Mouse (Mus musculus) stomach, embryonic 16.5 days (tissue): Measurements from ENCODE around the gene Plxna4. TPM values are rescaled to one million over a fixed set of nuclear protein-coding genes. Genes with fewer than 3 reads are reported as not detected.

Experiments used
- ATAC-seq: fragments of 200-750 bp; cut with Nextera tagmentation; 2 replicates; pipeline ENCODE4 v1.8.0; 2017; ENCODE audit warnings: moderate number of reproducible peaks, moderate TSS enrichment; ENCODE audit not compliant: insufficient read depth, low FRiP score
- H3K27ac ChIP-seq: fragments of 300-500 bp; sonication (generic); 2 replicates; pipeline ENCODE4 v1.5.1; 2014; ENCODE audit warnings: low read length
- H3K27me3 ChIP-seq: fragments of 300-500 bp; sonication (generic); 2 replicates; pipeline ENCODE4 v1.6.1; 2014; ENCODE audit warnings: low read length, control low read depth, mixed read lengths; ENCODE audit not compliant: control insufficient read depth, insufficient read depth
- H3K36me3 ChIP-seq: fragments of 300-500 bp; sonication (generic); 2 replicates; pipeline ENCODE4 v1.6.1; 2014; ENCODE audit warnings: low read length; ENCODE audit not compliant: control insufficient read depth, insufficient read depth
- H3K4me1 ChIP-seq: fragments of 300-500 bp; sonication (generic); 2 replicates; pipeline ENCODE4 v1.6.1; 2014; ENCODE audit warnings: low read length, control low read depth, mixed read lengths; ENCODE audit not compliant: control insufficient read depth, insufficient read depth
- H3K4me2 ChIP-seq: fragments of 300-500 bp; sonication (generic); 2 replicates; pipeline ENCODE4 v1.6.1; 2014; ENCODE audit warnings: low read depth, low read length, mixed read lengths
- H3K4me3 ChIP-seq: fragments of 300-500 bp; sonication (generic); replicated peaks from 2 replicates; pipeline ENCODE4 v1.5.1; 2014; ENCODE audit warnings: mild to moderate bottlenecking, low read length
- H3K9ac ChIP-seq: fragments of 300-500 bp; sonication (generic); 2 replicates; pipeline ENCODE4 v1.6.1; 2014; ENCODE audit warnings: low read length
- H3K9me3 ChIP-seq: fragments of 300-500 bp; sonication (generic); replicated peaks from 2 replicates; pipeline ENCODE4 v1.6.1; 2016; ENCODE audit warnings: low read length, control low read depth; ENCODE audit not compliant: control insufficient read depth
- WGBS: fragments of 180-500 bp; shearing (Covaris S2); extraction: QIAGEN DNeasy Blood & Tissue Kit; methylation state at CpG from one replicate; pipeline ENCODE4 v1.1.7; 2014; 5-methylcytosine and 5-hydroxymethylcytosine counted together
- polyA plus RNA-seq: library from polyadenylated mRNA; unstranded; fragments of >200 nt; fragmentation: Nextera tagmentation; extraction: Ambion mirVana; gene quantifications from 2 replicates; pipeline ENCODE4 v1.2.1, GENCODE M21; 2015

Gene Plxna4
- polyA plus RNA-seq, 1 experiment from 2014 or later: 1.9 TPM

- Histone ChIP-seq H3K9ac (no peak overlapping the region), H3K4me3 (no peak overlapping the region), H3K4me2 (no peak overlapping the region), H3K36me3 (no peaks in the 10 kb centered on the region), H3K27me3 (no peaks in the 10 kb centered on the region), H3K27ac (no peak overlapping the region), H3K9me3 (no peaks in the 10 kb centered on the region), H3K4me1 (no peaks in the 10 kb centered on the region)
- WGBS: 87% methylated on average over 8 of the region's 8 CpGs
- no peak for ATAC-seq
These were observed 214.0 kb downstream of the Plxna4 start for GRCm38 (mm10) chr6:32373931-32374361.

GRCm38 (mm10) chr6:32369092-32369491, 218.9 kb downstream of the Plxna4 start:
- WGBS: 74% methylated on average over 3 of the region's 3 CpGs

GRCm38 (mm10) chr6:32368408-32368807, 219.6 kb downstream of the Plxna4 start:
- H3K36me3 ChIP-seq: no peaks in the 10 kb centered on the region
- H3K9ac ChIP-seq: no peak overlapping the region
- no peak overlapping the region for H3K4me3 ChIP-seq
- no peaks in the 10 kb centered on the region for H3K4me1 ChIP-seq
- H3K27ac ChIP-seq: no peak overlapping the region
- ATAC-seq: no peak
- 65% methylated on average over 4 of the region's 4 CpGs for WGBS
- H3K27me3 ChIP-seq: no peaks in the 10 kb centered on the region
- no peak overlapping the region for H3K4me2 ChIP-seq
- H3K9me3 ChIP-seq: no peaks in the 10 kb centered on the region

More at GRCm38 (mm10) chr6:32369092-32369491, 218.9 kb downstream of the Plxna4 start:
- H3K36me3 ChIP-seq: no peaks in the 10 kb centered on the region
- H3K9me3 ChIP-seq: no peaks in the 10 kb centered on the region
- no peaks in the 10 kb centered on the region for H3K27me3 ChIP-seq
- H3K9ac ChIP-seq: no peak overlapping the region
- no peak overlapping the region for H3K4me3 ChIP-seq
- ATAC-seq: no peak
- no peaks in the 10 kb centered on the region for H3K4me1 ChIP-seq
- H3K27ac ChIP-seq: no peak overlapping the region
- H3K4me2 ChIP-seq: no peak overlapping the region

- WGBS: 87% methylated on average over 5 of the region's 5 CpGs
- ATAC-seq: no peak
These were observed 223.1 kb downstream of the Plxna4 start for GRCm38 (mm10) chr6:32364933-32365332.

GRCm38 (mm10) chr6:32363489-32364068, 224.4 kb downstream of the Plxna4 start:
- no peak overlapping the region for H3K4me3 ChIP-seq
- H3K27ac ChIP-seq: no peak overlapping the region
- ATAC-seq: no peak
- H3K9ac ChIP-seq: no peak overlapping the region
- no peaks in the 10 kb centered on the region for H3K27me3 ChIP-seq
- H3K36me3 ChIP-seq: no peaks in the 10 kb centered on the region
- H3K9me3 ChIP-seq: no peaks in the 10 kb centered on the region
- H3K4me1 ChIP-seq: no peaks in the 10 kb centered on the region
- no peak overlapping the region for H3K4me2 ChIP-seq
- 73% methylated on average over 7 of the region's 7 CpGs for WGBS

More at GRCm38 (mm10) chr6:32364933-32365332, 223.1 kb downstream of the Plxna4 start:
- Histone ChIP-seq H3K36me3 (no peaks in the 10 kb centered on the region), H3K4me3 (no peak overlapping the region), H3K4me1 (no peaks in the 10 kb centered on the region), H3K9me3 (no peaks in the 10 kb centered on the region), H3K27me3 (no peaks in the 10 kb centered on the region), H3K27ac (no peak overlapping the region), H3K4me2 (no peak overlapping the region), H3K9ac (no peak overlapping the region)

GRCm38 (mm10) chr6:32362421-32362820, 225.6 kb downstream of the Plxna4 start:
- H3K36me3 ChIP-seq: no peaks in the 10 kb centered on the region
- H3K27ac ChIP-seq: no peak overlapping the region
- H3K27me3 ChIP-seq: no peaks in the 10 kb centered on the region
- H3K4me2 ChIP-seq: no peak overlapping the region
- no peak overlapping the region for H3K4me3 ChIP-seq
- no peaks in the 10 kb centered on the region for H3K9me3 ChIP-seq
- WGBS: 67% methylated on average over 4 of the region's 4 CpGs
- no peaks in the 10 kb centered on the region for H3K4me1 ChIP-seq
- ATAC-seq: no peak
- H3K9ac ChIP-seq: no peak overlapping the region

- H3K4me1 ChIP-seq: no peaks in the 10 kb centered on the region
- H3K4me2 ChIP-seq: no peak overlapping the region
- no peak overlapping the region for H3K9ac ChIP-seq
- 52% methylated on average over 3 of the region's 3 CpGs for WGBS
- H3K27ac ChIP-seq: no peak overlapping the region
- no peak for ATAC-seq
- no peak overlapping the region for H3K4me3 ChIP-seq
- no peaks in the 10 kb centered on the region for H3K9me3 ChIP-seq
- no peaks in the 10 kb centered on the region for H3K36me3 ChIP-seq
- no peaks in the 10 kb centered on the region for H3K27me3 ChIP-seq
These were observed 228.3 kb downstream of the Plxna4 start for GRCm38 (mm10) chr6:32359675-32360074.

GRCm38 (mm10) chr6:32357497-32357896, 230.5 kb downstream of the Plxna4 start:
- Histone ChIP-seq H3K4me3 (no peak overlapping the region), H3K36me3 (no peaks in the 10 kb centered on the region), H3K4me2 (no peak overlapping the region), H3K4me1 (no peaks in the 10 kb centered on the region), H3K9me3 (no peaks in the 10 kb centered on the region), H3K27ac (no peak overlapping the region), H3K9ac (no peak overlapping the region), H3K27me3 (no peaks in the 10 kb centered on the region)
- 78% methylated on average over 5 of the region's 5 CpGs for whole genome bisulfite sequencing
- no peak for ATAC-seq

GRCm38 (mm10) chr6:32355559-32355958, 232.4 kb downstream of the Plxna4 start:
- WGBS: 80% methylated on average over 4 of the region's 4 CpGs
- no peaks in the 10 kb centered on the region for H3K4me1 ChIP-seq
- no peak overlapping the region for H3K4me3 ChIP-seq
- H3K27ac ChIP-seq: no peak overlapping the region
- no peak for ATAC-seq
- no peaks in the 10 kb centered on the region for H3K36me3 ChIP-seq
- no peak overlapping the region for H3K9ac ChIP-seq
- H3K4me2 ChIP-seq: no peak overlapping the region
- H3K27me3 ChIP-seq: no peaks in the 10 kb centered on the region
- no peaks in the 10 kb centered on the region for H3K9me3 ChIP-seq
